Mouse (Mus musculus) MEL (cell line): ENCODE measurements around the gene Sgca.

Experiments
- CTCF ChIP-seq, 3 experiments: IDR thresholded peaks in 2 of 3; conservative IDR thresholded peaks in 1 of 3; 2 replicates each; pipeline ENCODE4 v1.5.1; 2011 to 2012; ENCODE audit warnings: low read length in 3 of 3, low read depth in 2 of 3, mild to moderate bottlenecking in 2 of 3, improper control_type of control experiment in 1 of 3, inconsistent platforms in 1 of 3, mixed read lengths in 1 of 3, moderate library complexity in 1 of 3; ENCODE audit not compliant: control insufficient read depth in 1 of 3, insufficient read depth in 1 of 3, poor library complexity in 1 of 3, severe bottlenecking in 1 of 3
- E2F4 ChIP-seq: IDR thresholded peaks from 2 replicates; pipeline ENCODE4 v1.6.1; 2011; ENCODE audit warnings: low read depth, low read length, improper control_type of control experiment, borderline replicate concordance
- EP300 ChIP-seq, 2 experiments: IDR thresholded peaks; 2 replicates each; pipeline ENCODE4 v1.6.1; 2011; ENCODE audit warnings: improper control_type of control experiment in 2 of 2, low read length in 2 of 2, low read depth in 1 of 2, mild to moderate bottlenecking in 1 of 2
- GATA1 ChIP-seq: IDR thresholded peaks from 2 replicates; pipeline ENCODE4 v1.6.1; 2011; ENCODE audit warnings: low read depth, low read length, improper control_type of control experiment
- MAFK ChIP-seq: IDR thresholded peaks from 2 replicates; pipeline ENCODE4 v1.6.1; 2011; ENCODE audit warnings: low read depth, mild to moderate bottlenecking, low read length, improper control_type of control experiment, borderline replicate concordance
- MAX ChIP-seq: IDR thresholded peaks from 2 replicates; pipeline ENCODE4 v1.6.1; 2011; ENCODE audit warnings: low read length, improper control_type of control experiment
- MEF2A ChIP-seq: IDR thresholded peaks from 2 replicates; pipeline ENCODE4 v1.6.1; 2014; ENCODE audit warnings: low read depth, mild to moderate bottlenecking, inconsistent platforms, low read length, improper control_type of control experiment; ENCODE audit not compliant: poor library complexity, insufficient replicate concordance, severe bottlenecking; ENCODE audit errors: extremely low read depth
- POLR2A ChIP-seq, 2 experiments: IDR thresholded peaks; 2 replicates each; pipeline ENCODE4 v1.6.1; 2011 to 2012; ENCODE audit warnings: low read length in 2 of 2, mild to moderate bottlenecking in 2 of 2, control low read depth in 1 of 2, improper control_type of control experiment in 1 of 2, low read depth in 1 of 2, moderate library complexity in 1 of 2; ENCODE audit not compliant: control insufficient read depth in 1 of 2, insufficient read depth in 1 of 2, poor library complexity in 1 of 2
- TAL1 ChIP-seq: IDR thresholded peaks from 2 replicates; pipeline ENCODE4 v1.6.1; 2012; ENCODE audit warnings: mild to moderate bottlenecking, inconsistent platforms, low read length, moderate library complexity, mixed read lengths
- USF1 ChIP-seq: IDR thresholded peaks from 2 replicates; pipeline ENCODE4 v1.6.1; 2014; ENCODE audit warnings: low read depth, mild to moderate bottlenecking, inconsistent platforms, low read length, improper control_type of control experiment, moderate library complexity
- ZC3H11A ChIP-seq: IDR thresholded peaks from 2 replicates; pipeline ENCODE4 v1.6.1; 2012; ENCODE audit warnings: low read depth, mild to moderate bottlenecking, inconsistent platforms, low read length, improper control_type of control experiment

GRCm38 (mm10) chr11:94920996-94921401, 55.1 kb downstream of the Sgca start:
- TF ChIP-seq CTCF (IDR thresholded peaks at IDR 0.05 in 2 of 3, conservative IDR thresholded peaks at IDR 0.05 in 1 of 3; ENCODE audit: control insufficient read depth in 1 of 3, insufficient read depth in 1 of 3, low read depth in 2 of 3, low read length in 3 of 3, poor library complexity in 1 of 3, severe bottlenecking in 1 of 3) (no peak), MEF2A (no peak), TAL1 (no peak), POLR2A (IDR thresholded peaks at IDR 0.05; ENCODE audit: control insufficient read depth in 1 of 2, insufficient read depth in 1 of 2, low read depth in 1 of 2, low read length in 2 of 2, poor library complexity in 1 of 2) (no peak), E2F4 (no peak), EP300 (IDR thresholded peaks at IDR 0.05; ENCODE audit: low read depth in 1 of 2, low read length in 2 of 2) (no peak), MAFK (no peak), MAX (no peak), USF1 (no peak), ZC3H11A (no peak), GATA1 (no peak)
